Mouse (Mus musculus): ENCODE results near the gene Vps11.

DNA sequence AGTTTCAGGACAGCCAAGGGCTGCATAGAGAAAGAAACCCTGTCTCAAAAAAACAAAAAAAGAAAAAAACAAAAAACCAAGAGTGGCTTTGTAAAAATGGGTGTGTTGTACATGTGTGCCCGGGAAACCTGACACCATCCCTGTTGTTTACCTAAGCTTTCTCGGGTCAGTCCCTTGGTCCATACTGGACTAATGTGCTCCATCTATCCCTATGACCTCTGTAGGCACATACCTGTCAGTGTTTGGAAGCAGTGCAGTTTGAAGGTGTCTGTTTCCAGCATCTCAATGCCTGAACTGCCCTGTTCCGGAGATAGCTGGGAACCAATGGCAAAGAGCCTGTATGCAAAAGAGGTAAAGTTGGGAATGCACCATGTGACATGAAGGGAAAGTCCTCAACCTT is 43.5 kb upstream of the Vps11 start:
- TF ChIP-seq CTCF (IDR thresholded peaks at IDR 0.05; ENCODE audit: extremely low read depth, insufficient read length, insufficient replicate concordance, low read depth, low read length) (no peak), POLR2A (IDR thresholded peaks at IDR 0.05; ENCODE audit: low read depth, low read length) (no peak)

Measured in small intestine, adult 2 months (tissue).